Mouse (Mus musculus) lung, postnatal 4 days (tissue): Measurements from ENCODE around the gene Scd1.
A peak's percentile ranks its signal among the peaks of the same experiment; 100 is the strongest.

Experiments used
- DNase-seq, 2 experiments: peaks; one replicate each; pipeline ENCODE4 v3.0.0; 2021

The Scd1 gene

DNA sequence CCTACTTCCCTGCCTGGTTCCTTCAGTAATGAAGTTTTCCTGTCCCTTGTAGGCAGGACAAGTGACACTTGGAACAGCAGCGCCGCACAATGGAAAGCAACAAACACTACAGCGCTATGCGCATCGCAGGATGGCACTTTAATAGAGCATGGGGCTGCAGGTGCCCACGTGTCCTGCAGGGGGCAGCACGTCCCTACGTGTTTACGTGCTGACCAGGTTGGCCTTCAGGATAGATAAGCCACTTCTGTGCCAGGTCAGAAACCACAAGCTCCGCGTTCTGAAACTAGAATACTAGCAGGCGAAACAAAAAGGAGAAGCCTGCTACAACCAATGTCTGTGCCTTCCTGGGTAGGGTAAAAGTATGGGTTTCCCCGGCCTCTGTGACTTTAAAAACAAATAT lies 44.1 kb downstream of the Scd1 start:
- DNase-seq = peak; percentile 68 to 79

DNA sequence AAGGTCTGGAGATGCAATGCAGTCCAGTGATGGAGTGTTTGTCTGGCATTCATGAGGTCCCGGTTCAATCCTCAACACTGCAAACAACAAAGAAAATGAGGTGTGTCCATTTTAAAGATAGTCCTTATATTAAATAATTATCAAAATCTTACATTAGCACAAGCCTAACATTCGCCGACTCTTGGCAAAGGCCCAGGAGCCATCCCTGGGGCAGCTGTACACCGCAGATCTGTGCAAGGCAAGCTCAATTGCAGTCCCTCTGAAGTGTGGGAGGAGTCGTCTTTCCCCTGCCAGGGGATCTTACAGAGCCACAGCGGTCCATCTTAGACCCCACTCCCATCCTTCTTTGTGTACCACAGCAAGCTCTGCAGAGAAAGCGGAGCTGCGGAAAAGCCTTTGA lies 49.0 kb downstream of the Scd1 start:
- DNase-seq = no peak

DNA sequence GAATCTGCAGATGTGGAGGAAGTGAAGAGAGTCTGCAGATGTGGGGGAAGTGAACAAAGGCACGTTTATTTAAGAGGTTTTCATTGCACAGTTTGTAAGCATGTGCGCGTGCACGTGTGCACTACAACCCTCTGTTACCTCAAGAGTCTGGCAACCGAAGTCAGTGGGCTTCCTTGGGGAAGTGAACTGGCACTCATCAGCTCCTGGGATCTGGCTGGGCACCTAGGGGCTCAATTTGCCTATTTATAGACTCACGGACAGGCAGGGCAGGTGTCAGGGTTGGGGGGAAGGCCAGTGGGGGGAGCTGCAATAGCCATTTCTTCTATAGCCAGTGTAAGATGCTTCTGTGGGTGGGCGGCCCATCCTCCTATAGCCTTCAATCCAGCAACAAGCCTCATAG lies 55.9 kb downstream of the Scd1 start:
- no peak for DNase-seq

DNA sequence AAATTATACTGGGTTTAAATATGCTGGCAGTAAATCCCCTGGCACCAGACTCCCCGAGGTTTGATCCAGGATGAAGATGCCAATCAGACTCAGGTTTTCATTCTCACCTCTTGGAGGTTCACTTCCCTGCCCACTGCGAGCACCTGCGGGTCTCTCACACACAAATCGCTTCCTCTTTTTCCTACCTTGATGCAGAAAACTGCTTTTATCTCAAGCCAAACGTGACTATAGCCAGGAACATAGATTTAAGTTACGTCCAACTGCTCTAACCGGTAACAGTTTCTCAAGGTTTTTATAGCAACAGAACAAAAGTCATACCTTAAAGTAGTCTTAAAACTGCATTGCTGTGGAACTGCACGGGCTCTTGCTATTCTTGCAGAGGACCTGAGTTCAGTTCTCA lies 58.0 kb downstream of the Scd1 start:
- no peak for DNase-seq
